Mouse (Mus musculus) midbrain, embryonic 11.5 days (tissue): Measurements from ENCODE around the gene Car14. TPM values are rescaled to one million over a fixed set of nuclear protein-coding genes. Genes with fewer than 3 reads are reported as not detected.

Experiments
- ATAC-seq: fragments of 200-750 bp; cut with Nextera tagmentation; 2 replicates; pipeline ENCODE4 v1.8.0; 2017; ENCODE audit warnings: moderate TSS enrichment, moderate library complexity; ENCODE audit not compliant: low FRiP score
- DNase-seq: peaks from one replicate; pipeline ENCODE4 v3.0.0; 2015; ENCODE audit warnings: low spot score; ENCODE audit errors: missing footprints
- H3K27ac ChIP-seq: fragments of 300-500 bp; sonication (generic); 2 replicates; pipeline ENCODE4 v1.5.1; 2014; ENCODE audit warnings: low read depth, low read length
- H3K27me3 ChIP-seq: fragments of 300-500 bp; sonication (generic); 2 replicates; pipeline ENCODE4 v1.6.1; 2014; ENCODE audit warnings: mild to moderate bottlenecking, low read length, moderate library complexity, mixed read lengths; ENCODE audit not compliant: control insufficient read depth, insufficient read depth
- H3K36me3 ChIP-seq: fragments of 300-500 bp; sonication (generic); 2 replicates; pipeline ENCODE4 v1.6.1; 2014; ENCODE audit warnings: mild to moderate bottlenecking, low read length, moderate library complexity, mixed read lengths; ENCODE audit not compliant: control insufficient read depth, insufficient read depth
- H3K4me1 ChIP-seq: fragments of 300-500 bp; sonication (generic); 2 replicates; pipeline ENCODE4 v1.6.1; 2014; ENCODE audit warnings: low read length; ENCODE audit not compliant: control insufficient read depth, insufficient read depth
- H3K4me2 ChIP-seq: fragments of 300-500 bp; sonication (generic); 2 replicates; pipeline ENCODE4 v1.6.1; 2014; ENCODE audit warnings: mild to moderate bottlenecking, moderate library complexity
- H3K4me3 ChIP-seq: fragments of 300-500 bp; sonication (generic); 2 replicates; pipeline ENCODE4 v1.5.1; 2014; ENCODE audit warnings: low read depth, low read length
- H3K9ac ChIP-seq: fragments of 300-500 bp; sonication (generic); 2 replicates; pipeline ENCODE4 v1.6.1; 2014; ENCODE audit warnings: low read length
- H3K9me3 ChIP-seq: fragments of 300-500 bp; sonication (generic); 2 replicates; pipeline ENCODE4 v1.6.1; 2016; ENCODE audit warnings: low read length; ENCODE audit not compliant: control insufficient read depth
- WGBS: fragments of 180-500 bp; shearing (Covaris S2); extraction: QIAGEN DNeasy Blood & Tissue Kit; methylation state at CpG from one replicate; pipeline ENCODE4 v1.1.7; 2014; 5-methylcytosine and 5-hydroxymethylcytosine counted together
- polyA plus RNA-seq: library from polyadenylated mRNA; unstranded; fragments of >200 nt; fragmentation: Nextera tagmentation; extraction: Ambion mirVana; gene quantifications from 2 replicates; pipeline ENCODE4 v1.2.1, GENCODE M21; 2014

Gene Car14
- polyA plus RNA-seq, 1 experiment from 2014 or later, result 33.4 TPM

- Histone ChIP-seq H3K9me3 (no peaks in the 10 kb centered on the region), H3K36me3 (no peaks in the 10 kb centered on the region), H3K4me1 (peaks cover 26% of the 10 kb centered on the region), H3K9ac (no peak overlapping the region), H3K4me3 (no peak overlapping the region), H3K27me3 (peaks cover 2% of the 10 kb centered on the region; the same call in 1 of the 2 replicates), H3K27ac (no peak overlapping the region), H3K4me2 (no peak overlapping the region)
- no peak for DNase-seq
- no peak for ATAC-seq
- 52% methylated on average over 4 of the region's 4 CpGs for WGBS
Measured at GRCm38 (mm10) chr3:95907613-95908012, 3.1 kb upstream of the Car14 start.

DNA sequence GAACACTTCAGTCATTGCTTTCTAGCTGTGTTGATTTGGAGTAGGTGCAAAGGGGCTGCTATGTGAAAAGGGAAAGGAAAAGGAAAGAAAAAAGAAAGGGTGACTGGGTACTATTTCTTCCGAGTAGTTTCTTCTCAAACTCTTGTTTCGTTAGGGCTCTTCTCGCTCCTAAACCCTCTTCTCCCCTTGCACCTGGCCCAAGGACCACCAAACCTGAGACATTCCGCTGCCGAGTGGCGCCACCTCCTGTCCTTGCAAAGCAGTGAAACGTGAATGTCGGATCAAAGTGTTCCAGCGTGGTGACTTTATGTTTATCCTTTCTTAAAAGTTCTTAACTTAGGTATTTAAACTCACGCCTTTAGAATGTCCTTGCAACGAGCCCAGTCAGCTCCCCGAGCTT, 2.4 kb upstream of the Car14 start:
- DNase-seq, result peak; percentile 95
- no peak for ATAC-seq
- H3K27ac ChIP-seq, result no peak overlapping the region
- peaks cover 2% of the 10 kb centered on the region; the same call in 1 of the 2 replicates for H3K27me3 ChIP-seq
- WGBS, result under 1% methylated on average over 12 of the region's 12 CpGs
- 0 out of 2 replicates have a peak overlapping the region, but pooled peaks have one; percentile 5 for H3K9ac ChIP-seq
- H3K4me3 ChIP-seq, result no peak overlapping the region
- no peaks in the 10 kb centered on the region for H3K36me3 ChIP-seq
- peak overlapping the region; percentile 56 for H3K4me2 ChIP-seq
- H3K9me3 ChIP-seq, result no peaks in the 10 kb centered on the region
- H3K4me1 ChIP-seq, result peaks cover 28% of the 10 kb centered on the region

- WGBS, result under 1% methylated on average over 12 of the region's 12 CpGs
- no peaks in the 10 kb centered on the region for H3K36me3 ChIP-seq
- H3K9ac ChIP-seq, result peak overlapping the region; percentile 62
- H3K27ac ChIP-seq, result 0 out of 2 replicates have a peak overlapping the region, but pooled peaks have one; percentile 59
- DNase-seq (peak; percentile 94), ATAC-seq (0 out of 2 replicates have a peak, but pooled peaks have one; percentile 28)
- H3K27me3 ChIP-seq, result peaks cover 2% of the 10 kb centered on the region; the same call in 1 of the 2 replicates
- peaks cover 28% of the 10 kb centered on the region for H3K4me1 ChIP-seq
- no peaks in the 10 kb centered on the region for H3K9me3 ChIP-seq
- H3K4me2 ChIP-seq, result peak overlapping the region; percentile 56
- peak overlapping the region; percentile 28 for H3K4me3 ChIP-seq
Measured at GRCm38 (mm10) chr3:95905940-95906492, 1.5 kb upstream of the Car14 start.

- Histone ChIP-seq H3K9me3 (no peaks in the 10 kb centered on the region), H3K9ac (peak overlapping the region; percentile 62), H3K4me1 (peaks cover 28% of the 10 kb centered on the region), H3K4me3 (peak overlapping the region; percentile 28), H3K27ac (peak overlapping the region; percentile 59), H3K4me2 (peak overlapping the region; percentile 56), H3K36me3 (no peaks in the 10 kb centered on the region), H3K27me3 (peaks cover 2% of the 10 kb centered on the region; the same call in 1 of the 2 replicates)
- ATAC-seq, result peak; percentile 84
- WGBS, result under 1% methylated on average over 18 of the region's 18 CpGs
- peak; percentile 96 for DNase-seq
Measured at GRCm38 (mm10) chr3:95905146-95905939, 852 bp upstream of the Car14 start.

GRCm38 (mm10) chr3:95903753-95904502, 563 bp downstream of the Car14 start:
- H3K4me3 ChIP-seq, result peak overlapping the region; percentile 28
- no peaks in the 10 kb centered on the region for H3K36me3 ChIP-seq
- no peak overlapping the region; the same call in 1 of the 2 replicates for H3K27ac ChIP-seq
- peak overlapping the region; percentile 56 for H3K4me2 ChIP-seq
- no peaks in the 10 kb centered on the region for H3K9me3 ChIP-seq
- ATAC-seq (peak; percentile 53; the same call in 1 of the 2 replicates), DNase-seq (peak; percentile 90)
- H3K4me1 ChIP-seq, result peaks cover 28% of the 10 kb centered on the region
- H3K27me3 ChIP-seq, result peaks cover 2% of the 10 kb centered on the region; the same call in 1 of the 2 replicates
- 0% methylated on average over 15 of the region's 15 CpGs for WGBS
- H3K9ac ChIP-seq, result peak overlapping the region; percentile 62

DNA sequence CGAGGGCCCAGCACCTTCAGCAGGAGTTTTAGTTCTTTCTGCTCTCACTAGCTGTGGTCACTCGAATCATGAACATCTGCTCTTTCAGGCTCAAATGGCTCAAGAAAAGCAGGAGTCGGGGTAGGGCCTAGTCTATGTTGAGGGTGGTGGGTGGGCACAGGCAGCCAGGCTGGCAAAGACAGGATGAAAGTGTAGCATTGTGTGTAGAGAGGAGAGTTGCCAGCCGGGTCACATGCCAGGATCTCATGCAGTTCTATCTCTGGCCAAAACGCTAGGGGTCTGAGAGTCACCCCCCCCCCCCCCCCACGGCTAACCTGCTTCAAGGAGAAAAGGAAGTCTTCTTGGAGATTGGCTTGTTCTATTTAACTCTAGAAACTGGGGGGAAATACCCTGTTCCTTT, 1.8 kb downstream of the Car14 start:
- Histone ChIP-seq H3K9ac (peak overlapping the region; percentile 47), H3K4me1 (peaks cover 28% of the 10 kb centered on the region), H3K9me3 (no peaks in the 10 kb centered on the region), H3K4me3 (0 out of 2 replicates have a peak overlapping the region, but pooled peaks have one; percentile 3), H3K27me3 (peaks cover 2% of the 10 kb centered on the region; the same call in 1 of the 2 replicates), H3K4me2 (peak overlapping the region; percentile 56; the same call in 1 of the 2 replicates), H3K36me3 (no peaks in the 10 kb centered on the region), H3K27ac (no peak overlapping the region)
- DNase-seq, result no peak
- WGBS, result 36% methylated on average over 6 of the region's 6 CpGs
- ATAC-seq, result no peak

DNA sequence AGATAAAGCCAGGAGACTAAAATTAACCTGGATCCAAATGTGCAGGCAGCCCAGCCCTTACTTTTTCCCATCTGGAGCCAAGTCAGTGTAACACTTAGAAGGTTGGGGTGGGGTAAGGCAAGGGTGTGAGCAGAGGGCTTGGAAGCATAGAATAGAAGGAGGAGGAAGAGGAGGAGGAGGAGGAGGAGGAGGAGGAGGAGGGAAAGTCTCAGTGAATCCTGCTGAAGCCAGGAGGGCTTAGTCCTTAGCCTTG, 2.2 kb downstream of the Car14 start:
- ATAC-seq, result no peak
- H3K36me3 ChIP-seq, result no peaks in the 10 kb centered on the region
- no peaks in the 10 kb centered on the region for H3K9me3 ChIP-seq
- H3K4me2 ChIP-seq, result no peak overlapping the region
- no peak for DNase-seq
- H3K4me3 ChIP-seq, result no peak overlapping the region
- no peaks in the 10 kb centered on the region; the same call in 1 of the 2 replicates for H3K27me3 ChIP-seq
- peaks cover 28% of the 10 kb centered on the region for H3K4me1 ChIP-seq
- no peak overlapping the region for H3K27ac ChIP-seq
- H3K9ac ChIP-seq, result peak overlapping the region; percentile 47

GRCm38 (mm10) chr3:95901616-95902372, 2.7 kb downstream of the Car14 start:
- no peak overlapping the region for H3K4me2 ChIP-seq
- no peaks in the 10 kb centered on the region for H3K9me3 ChIP-seq
- ATAC-seq, result no peak
- 70% methylated on average over 9 of the region's 9 CpGs for WGBS
- H3K9ac ChIP-seq, result no peak overlapping the region; the same call in 1 of the 2 replicates
- DNase-seq, result no peak
- H3K4me1 ChIP-seq, result peaks cover 26% of the 10 kb centered on the region
- H3K36me3 ChIP-seq, result no peaks in the 10 kb centered on the region
- H3K27me3 ChIP-seq, result no peaks in the 10 kb centered on the region
- no peak overlapping the region for H3K4me3 ChIP-seq
- H3K27ac ChIP-seq, result no peak overlapping the region
